Mouse (Mus musculus): ENCODE measurements around the gene 4930404H24Rik. TPM values are rescaled to one million over a fixed set of nuclear protein-coding genes. Genes with fewer than 3 reads are reported as not detected.

Gene 4930404H24Rik
- polyA plus RNA-seq (2017; shearing (Covaris generic)) = not detected

GRCm38 (mm10) chr2:153492573-153493392, at the start of gene 4930404H24Rik:
Gene 4930404H24Rik, plus strand, starts transcription at chr2:153492790.
- ATAC-seq = peak; percentile 56

GRCm38 (mm10) chr2:153443434-153444240, 49.0 kb upstream of the 4930404H24Rik start:
- no peak for ATAC-seq

GRCm38 (mm10) chr2:153444254-153445136, 48.1 kb upstream of the 4930404H24Rik start:
- ATAC-seq = peak; percentile 43

- no peak for ATAC-seq
Measured at GRCm38 (mm10) chr2:153445137-153446016, 47.2 kb upstream of the 4930404H24Rik start.

- ATAC-seq = peak; percentile 60
Measured at GRCm38 (mm10) chr2:153446017-153446408, 46.6 kb upstream of the 4930404H24Rik start.

GRCm38 (mm10) chr2:153446476-153446875, 46.1 kb upstream of the 4930404H24Rik start:
- ATAC-seq = no peak

- no peak for ATAC-seq
Measured at GRCm38 (mm10) chr2:153447719-153448118, 44.9 kb upstream of the 4930404H24Rik start.

- ATAC-seq = no peak
Measured at GRCm38 (mm10) chr2:153448519-153448918, 44.1 kb upstream of the 4930404H24Rik start.

- ATAC-seq = no peak
Measured at GRCm38 (mm10) chr2:153453961-153454759, 38.4 kb upstream of the 4930404H24Rik start.

- no peak for ATAC-seq
Measured at GRCm38 (mm10) chr2:153454841-153455506, 37.6 kb upstream of the 4930404H24Rik start.

GRCm38 (mm10) chr2:153457467-153457866, 35.1 kb upstream of the 4930404H24Rik start:
- ATAC-seq = no peak

GRCm38 (mm10) chr2:153458022-153458441, 34.6 kb upstream of the 4930404H24Rik start:
- no peak for ATAC-seq

- no peak for ATAC-seq
Measured at GRCm38 (mm10) chr2:153463257-153463656, 29.3 kb upstream of the 4930404H24Rik start.

GRCm38 (mm10) chr2:153467372-153467771, 25.2 kb upstream of the 4930404H24Rik start:
- ATAC-seq = no peak

GRCm38 (mm10) chr2:153469317-153469716, 23.3 kb upstream of the 4930404H24Rik start:
- ATAC-seq = no peak

- ATAC-seq = no peak
Measured at GRCm38 (mm10) chr2:153469764-153470163, 22.8 kb upstream of the 4930404H24Rik start.

- no peak for ATAC-seq
Measured at GRCm38 (mm10) chr2:153470983-153471382, 21.6 kb upstream of the 4930404H24Rik start.

- no peak for ATAC-seq
Measured at GRCm38 (mm10) chr2:153475114-153476112, 17.2 kb upstream of the 4930404H24Rik start.

- peak; percentile 61 for ATAC-seq
Measured at GRCm38 (mm10) chr2:153478583-153478982, 14.0 kb upstream of the 4930404H24Rik start.

Data from activated CD4-positive, CD25-positive, alpha-beta regulatory T cell, adult 4 months (primary cell).